Comparison of ENCODE assay signal across 17 mouse cellular contexts in genomic region chr13:103982376-103982775, GRCm38 (mm10).
DNase-seq lines count a peak whose midpoint lies in the region; ATAC-seq and TF ChIP-seq lines count a peak whose summit lies in the region.
"Had no signal": no experiment of that assay in that cellular context is flagged by ENCODE, and none has a peak within 500 bp of the region (broad histone marks: within the 10 kb centered on the region; RNA-seq: fewer than 3 reads in every experiment).

No protein-coding gene starts in this region.

- no peak overlapping the region for H3K27ac ChIP-seq in heart, adult 2 months
- H3K27ac ChIP-seq in heart, embryonic 10.5 days: no peak overlapping the region
- H3K27ac ChIP-seq in liver, embryonic 14.5 days: no peak overlapping the region
- H3K27ac ChIP-seq in liver, embryonic 12.5 days: no peak overlapping the region
- H3K27ac ChIP-seq: forebrain, embryonic 13.5 days; limb, embryonic 13.5 days; midbrain, embryonic 10.5 days; neural tube, embryonic 12.5 days had no signal

- TF ChIP-seq EP300 in heart, adult 2 months (IDR thresholded peaks at IDR 0.05; ENCODE audit: insufficient read depth, low read depth, low read length): no peak
- no peak for TF ChIP-seq EP300 in liver, embryonic 14.5 days (IDR thresholded peaks at IDR 0.05; ENCODE audit: low read depth)

- peaks cover 7% of the 10 kb centered on the region for H3K4me1 ChIP-seq in heart, adult 2 months (ENCODE audit: control insufficient read depth, insufficient read depth, low read length)
- peaks cover 10% of the 10 kb centered on the region for H3K4me1 ChIP-seq in heart, embryonic 10.5 days
- H3K4me1 ChIP-seq in liver, embryonic 14.5 days (replicated peaks; ENCODE audit: control insufficient read depth in 2 of 2, insufficient read depth in 2 of 2, low read length in 1 of 2): no peaks in the 10 kb centered on the region
- H3K4me1 ChIP-seq in liver, embryonic 12.5 days: no peaks in the 10 kb centered on the region
- H3K4me1 ChIP-seq: forebrain, embryonic 13.5 days; midbrain, embryonic 10.5 days; neural tube, embryonic 12.5 days had no signal

- ATAC-seq in liver, embryonic 14.5 days (ENCODE audit: insufficient read depth): no peak
- ATAC-seq in liver, embryonic 12.5 days: no peak
- ATAC-seq in erythroid progenitor cell, adult 5-6 weeks (replicated peaks; ENCODE audit: low FRiP score, poor library complexity, severe bottlenecking): no peak
- ATAC-seq: activated CD4-positive, CD25-positive, alpha-beta regulatory T cell, adult 4 months; forebrain, embryonic 13.5 days had no signal

- intact Hi-C loops in heart, adult 2 months (cut with DNase I): no loop called here

- WGBS in heart, adult 2 months: 99% methylated on average over 3 of the region's 3 CpGs
- WGBS in heart, embryonic 10.5 days: 86% methylated on average over 3 of the region's 3 CpGs
- WGBS in liver, embryonic 14.5 days (ENCODE audit: insufficient replicate concordance): 78% methylated on average over 3 of the region's 3 CpGs
- WGBS in liver, embryonic 12.5 days (ENCODE audit: insufficient replicate concordance): 80% methylated on average over 3 of the region's 3 CpGs

- H3K4me2 ChIP-seq in liver, embryonic 14.5 days (ENCODE audit: low read depth): no peak overlapping the region
- H3K4me2 ChIP-seq in liver, embryonic 12.5 days: no peak overlapping the region
- H3K4me2 ChIP-seq: forebrain, embryonic 13.5 days; limb, embryonic 13.5 days; neural tube, embryonic 12.5 days had no signal

- peak; percentile 29 for TF ChIP-seq CTCF in heart, adult 2 months (IDR thresholded peaks at IDR 0.05)
- TF ChIP-seq CTCF in liver, embryonic 14.5 days (IDR thresholded peaks at IDR 0.05; ENCODE audit: low read depth): peak; percentile 28; the same call in 1 of the 2 replicates

- no peak for TF ChIP-seq POLR2A in heart, adult 2 months (IDR thresholded peaks at IDR 0.05; ENCODE audit: insufficient read depth, low read depth, low read length)

- no peak for DNase-seq in heart, adult 2 months
- no peak for DNase-seq in heart, embryonic 10.5 days (ENCODE audit: low spot score)
- no peak for DNase-seq in liver, embryonic 14.5 days (ENCODE audit: low read depth in 3 of 3, low spot score in 3 of 3)
- DNase-seq in ES-CJ7 (ENCODE audit: low read depth, low spot score) (peak; percentile 30), R1 (ENCODE audit: low read depth, low spot score) (peak; percentile 65)
- DNase-seq: cerebellum, postnatal 10 days; kidney, postnatal 14 days; layer of hippocampus, adult 9-11 months; lung, postnatal 14 days; spleen, adult 18-20 months had no signal

- no peak overlapping the region for H3K9ac ChIP-seq in heart, adult 2 months (ENCODE audit: low read depth, low read length)
- no peak overlapping the region for H3K9ac ChIP-seq in liver, embryonic 14.5 days (replicated peaks)
- H3K9ac ChIP-seq in liver, embryonic 12.5 days: no peak overlapping the region
- H3K9ac ChIP-seq: forebrain, embryonic 13.5 days; limb, embryonic 13.5 days; neural tube, embryonic 12.5 days had no signal

- no peaks in the 10 kb centered on the region for H3K36me3 ChIP-seq in heart, adult 2 months (ENCODE audit: control insufficient read depth, insufficient read depth, low read length)
- 0 out of 2 replicates have a peak, but pooled peaks cover 2% of the 10 kb centered on the region for H3K36me3 ChIP-seq in heart, embryonic 10.5 days
- H3K36me3 ChIP-seq in liver, embryonic 14.5 days (replicated peaks; ENCODE audit: control insufficient read depth, insufficient read depth, low read depth): no peaks in the 10 kb centered on the region
- no peaks in the 10 kb centered on the region for H3K36me3 ChIP-seq in liver, embryonic 12.5 days
- H3K36me3 ChIP-seq: limb, embryonic 13.5 days; midbrain, embryonic 10.5 days; neural tube, embryonic 12.5 days had no signal

- H3K4me3 ChIP-seq in heart, adult 2 months: no peak overlapping the region
- H3K4me3 ChIP-seq in heart, embryonic 10.5 days: no peak overlapping the region
- H3K4me3 ChIP-seq in liver, embryonic 14.5 days (ENCODE audit: insufficient read depth in 1 of 2, low read depth in 2 of 2, low read length in 2 of 2): no peak overlapping the region
- H3K4me3 ChIP-seq in liver, embryonic 12.5 days: no peak overlapping the region
- H3K4me3 ChIP-seq: forebrain, embryonic 13.5 days; limb, embryonic 13.5 days; midbrain, embryonic 10.5 days; neural tube, embryonic 12.5 days had no signal

- H3K27me3 ChIP-seq in heart, adult 2 months (ENCODE audit: control insufficient read depth, insufficient read depth, low read length): no peaks in the 10 kb centered on the region
- no peaks in the 10 kb centered on the region for H3K27me3 ChIP-seq in heart, embryonic 10.5 days (ENCODE audit: insufficient read depth, poor library complexity, severe bottlenecking)
- no peaks in the 10 kb centered on the region for H3K27me3 ChIP-seq in liver, embryonic 14.5 days (ENCODE audit: control insufficient read depth, insufficient read depth, low read length)
- no peaks in the 10 kb centered on the region for H3K27me3 ChIP-seq in liver, embryonic 12.5 days (replicated peaks)
- H3K27me3 ChIP-seq: forebrain, embryonic 13.5 days; limb, embryonic 13.5 days; neural tube, embryonic 12.5 days had no signal

- H3K9me3 ChIP-seq in heart, embryonic 10.5 days: no peaks in the 10 kb centered on the region
- H3K9me3 ChIP-seq in liver, embryonic 14.5 days (ENCODE audit: control insufficient read depth, low read length): no peaks in the 10 kb centered on the region
- peaks cover 4% of the 10 kb centered on the region; the same call in 1 of the 2 replicates for H3K9me3 ChIP-seq in liver, embryonic 12.5 days (replicated peaks)
- H3K9me3 ChIP-seq: midbrain, embryonic 10.5 days had no signal

- no peaks in the 10 kb centered on the region for H3K79me2 ChIP-seq in heart, adult 2 months (replicated peaks; ENCODE audit: control insufficient read depth, insufficient read depth, low read length)

Comparison
In these comparisons a context has a peak if more than half of its experiments do, and no peak if none do; other contexts are left out.
1. DNase-seq: peak in ES-CJ7 (single experiment) and R1 (single experiment); none in heart, adult 2 months (0 of 2), heart, embryonic 10.5 days (single experiment) and liver, embryonic 14.5 days (0 of 3).